26 mouse cellular contexts compared by ENCODE assay signal in genomic region chr6:53942190-53942831, GRCm38 (mm10). TPM values are rescaled to one million over a fixed set of nuclear protein-coding genes. Genes with fewer than 3 reads are reported as not detected.
DNase-seq lines count a peak whose midpoint lies in the region; ATAC-seq and TF ChIP-seq lines count a peak whose summit lies in the region.
"Had no signal": no experiment of that assay in that cellular context is flagged by ENCODE, and none has a peak within 500 bp of the region (broad histone marks: within the 10 kb centered on the region; RNA-seq: fewer than 3 reads in every experiment).

No protein-coding gene starts in this region.

- no peak for TF ChIP-seq CTCF in kidney, postnatal 0 days (IDR thresholded peaks at IDR 0.05; ENCODE audit: low read depth)

- peaks cover 3% of the 10 kb centered on the region; the same call in 1 of the 2 replicates for H3K4me1 ChIP-seq in kidney, postnatal 0 days (replicated peaks; ENCODE audit: insufficient read depth, low read length)
- peaks cover 37% of the 10 kb centered on the region for H3K4me1 ChIP-seq in embryonic facial prominence, embryonic 14.5 days (ENCODE audit: control insufficient read depth, insufficient read depth, low read length)
- peaks cover 56% of the 10 kb centered on the region for H3K4me1 ChIP-seq in limb, embryonic 12.5 days (replicated peaks)
- H3K4me1 ChIP-seq in limb, embryonic 15.5 days = peaks cover 54% of the 10 kb centered on the region

- no peaks in the 10 kb centered on the region for H3K9me3 ChIP-seq in kidney, postnatal 0 days (replicated peaks; ENCODE audit: low read length)
- no peaks in the 10 kb centered on the region for H3K9me3 ChIP-seq in embryonic facial prominence, embryonic 14.5 days (ENCODE audit: control insufficient read depth, low read length)
- no peaks in the 10 kb centered on the region for H3K9me3 ChIP-seq in limb, embryonic 12.5 days
- no peaks in the 10 kb centered on the region for H3K9me3 ChIP-seq in limb, embryonic 15.5 days
- H3K9me3 ChIP-seq: embryonic facial prominence, embryonic 12.5 days; forebrain, embryonic 12.5 days; forebrain, embryonic 15.5 days; heart, embryonic 10.5 days; heart, embryonic 13.5 days had no signal

- H3K9ac ChIP-seq in kidney, postnatal 0 days (ENCODE audit: low read depth, low read length) = no peak overlapping the region
- no peak overlapping the region for H3K9ac ChIP-seq in embryonic facial prominence, embryonic 14.5 days (ENCODE audit: low read depth, low read length)
- H3K9ac ChIP-seq in limb, embryonic 12.5 days (replicated peaks) = no peak overlapping the region
- no peak overlapping the region for H3K9ac ChIP-seq in limb, embryonic 15.5 days
- H3K9ac ChIP-seq: embryonic facial prominence, embryonic 12.5 days; forebrain, embryonic 12.5 days; forebrain, embryonic 15.5 days; heart, embryonic 13.5 days; hindbrain, embryonic 14.5 days had no signal

- DNase-seq in kidney, postnatal 0 days (ENCODE audit: low spot score) = peak; percentile 66
- no peak for DNase-seq in kidney, adult 9 months
- DNase-seq in embryonic facial prominence, embryonic 14.5 days (ENCODE audit: low spot score) = no peak
- no peak for DNase-seq in right cerebral cortex, postnatal 25 days
- DNase-seq in cerebellum, adult 11-12 months = no peak
- DNase-seq: adrenal gland, adult 2 months; adrenal gland, postnatal 14 days; cerebellum, adult 11 months; cerebellum, adult 9-10 months; cerebellum, postnatal 14 days; gastrocnemius, postnatal 36 days; heart, adult 2 months; heart, postnatal 14 days; heart, postnatal 4 days had no signal

- H3K36me3 ChIP-seq in kidney, postnatal 0 days (ENCODE audit: insufficient read depth, low read length) = no peaks in the 10 kb centered on the region
- H3K36me3 ChIP-seq in embryonic facial prominence, embryonic 14.5 days (ENCODE audit: control insufficient read depth, insufficient read depth, low read length) = no peaks in the 10 kb centered on the region
- H3K36me3 ChIP-seq in limb, embryonic 12.5 days = no peaks in the 10 kb centered on the region
- no peaks in the 10 kb centered on the region for H3K36me3 ChIP-seq in limb, embryonic 15.5 days
- H3K36me3 ChIP-seq: embryonic facial prominence, embryonic 12.5 days; forebrain, embryonic 12.5 days; forebrain, embryonic 15.5 days; heart, embryonic 10.5 days; heart, embryonic 13.5 days had no signal

- no peaks in the 10 kb centered on the region for H3K27me3 ChIP-seq in kidney, postnatal 0 days (ENCODE audit: insufficient read depth, low read length)
- H3K27me3 ChIP-seq in embryonic facial prominence, embryonic 14.5 days (replicated peaks; ENCODE audit: control insufficient read depth, insufficient read depth, low read length) = no peaks in the 10 kb centered on the region
- H3K27me3 ChIP-seq in limb, embryonic 12.5 days = no peaks in the 10 kb centered on the region
- H3K27me3 ChIP-seq in limb, embryonic 15.5 days = no peaks in the 10 kb centered on the region
- H3K27me3 ChIP-seq: embryonic facial prominence, embryonic 12.5 days; forebrain, embryonic 15.5 days; heart, embryonic 13.5 days had no signal

- ATAC-seq in kidney, postnatal 0 days (replicated peaks; ENCODE audit: low FRiP score, low read depth) = no peak
- peak; percentile 57; the same call in 1 of the 2 replicates for ATAC-seq in embryonic facial prominence, embryonic 14.5 days (ENCODE audit: low read depth)
- no peak for ATAC-seq in limb, embryonic 12.5 days (ENCODE audit: insufficient number of reproducible peaks, insufficient read depth, low FRiP score, low TSS enrichment, low read depth)
- peak; percentile 78 for ATAC-seq in limb, embryonic 15.5 days (ENCODE audit: insufficient number of reproducible peaks, low FRiP score, low TSS enrichment, low read depth)
- ATAC-seq: CD4-positive, CD25-positive, alpha-beta regulatory T cell, adult 4 months; forebrain, embryonic 15.5 days had no signal

- 26% methylated on average over 7 of the region's 7 CpGs for WGBS in kidney, postnatal 0 days
- 46% methylated on average over 7 of the region's 7 CpGs for WGBS in embryonic facial prominence, embryonic 14.5 days
- WGBS in limb, embryonic 12.5 days = 23% methylated on average over 7 of the region's 7 CpGs
- 24% methylated on average over 7 of the region's 7 CpGs for WGBS in limb, embryonic 15.5 days

- no peak overlapping the region for H3K4me3 ChIP-seq in kidney, postnatal 0 days (replicated peaks; ENCODE audit: low read depth, low read length)
- H3K4me3 ChIP-seq in embryonic facial prominence, embryonic 14.5 days (ENCODE audit: low read depth, low read length) = no peak overlapping the region
- H3K4me3 ChIP-seq in limb, embryonic 12.5 days (replicated peaks) = no peak overlapping the region
- no peak overlapping the region for H3K4me3 ChIP-seq in limb, embryonic 15.5 days
- H3K4me3 ChIP-seq: embryonic facial prominence, embryonic 12.5 days; erythroblast, embryonic 14.5 days; forebrain, embryonic 12.5 days; forebrain, embryonic 15.5 days; heart, adult 2 months; heart, embryonic 10.5 days; heart, embryonic 13.5 days had no signal

- H3K27ac ChIP-seq in kidney, postnatal 0 days = 0 out of 2 replicates have a peak overlapping the region, but pooled peaks have one; percentile 2
- H3K27ac ChIP-seq in embryonic facial prominence, embryonic 14.5 days (replicated peaks; ENCODE audit: low read depth, low read length) = no peak overlapping the region
- peak overlapping the region; percentile 72 for H3K27ac ChIP-seq in limb, embryonic 12.5 days
- H3K27ac ChIP-seq in limb, embryonic 15.5 days = peak overlapping the region; percentile 63
- H3K27ac ChIP-seq: forebrain, embryonic 12.5 days; forebrain, embryonic 15.5 days; heart, adult 2 months; heart, embryonic 10.5 days; heart, embryonic 13.5 days; hindbrain, embryonic 14.5 days had no signal

- no peak overlapping the region for H3K4me2 ChIP-seq in kidney, postnatal 0 days (ENCODE audit: low read length)
- no peak overlapping the region for H3K4me2 ChIP-seq in embryonic facial prominence, embryonic 14.5 days (ENCODE audit: low read depth, low read length)
- no peak overlapping the region for H3K4me2 ChIP-seq in limb, embryonic 12.5 days
- H3K4me2 ChIP-seq in limb, embryonic 15.5 days = 0 out of 2 replicates have a peak overlapping the region, but pooled peaks have one; percentile 1
- H3K4me2 ChIP-seq: embryonic facial prominence, embryonic 12.5 days; forebrain, embryonic 12.5 days; forebrain, embryonic 15.5 days; heart, embryonic 13.5 days; hindbrain, embryonic 14.5 days had no signal

RNA-seq across cellular contexts. Expression of gene Cpvl, which starts 36.2 kb away (rescaled TPM):
- polyA plus RNA-seq in kidney, postnatal 0 days (2015; fragmentation: Nextera tagmentation; extraction: Ambion mirVana) = 0.50 and 0.59 TPM in 2 replicates
- not detected in 2 replicates for polyA plus RNA-seq in embryonic facial prominence, embryonic 14.5 days (2014; fragmentation: Nextera tagmentation; extraction: Ambion mirVana)
- polyA plus RNA-seq in limb, embryonic 12.5 days (2016; fragmentation: Nextera tagmentation; extraction: Ambion mirVana) = 0.14 and 0.42 TPM in 2 replicates
- 0.19 and 0.41 TPM in 2 replicates for polyA plus RNA-seq in limb, embryonic 15.5 days (2015; fragmentation: Nextera tagmentation; extraction: Ambion mirVana)
- polyA plus RNA-seq: adrenal gland, adult 2 months; C2C12; CD4-positive, CD25-positive, alpha-beta regulatory T cell, adult 4 months; embryonic facial prominence, embryonic 12.5 days; erythroblast, embryonic 14.5 days; forebrain, embryonic 12.5 days; forebrain, embryonic 15.5 days; heart, adult 2 months; heart, embryonic 10.5 days; heart, embryonic 13.5 days; heart, embryonic 16.5 days; hindbrain, embryonic 14.5 days had no signal

Comparison
In these comparisons a context has a peak if more than half of its experiments do, and no peak if none do; other contexts are left out.
1. ATAC-seq: peak in embryonic facial prominence, embryonic 14.5 days (single experiment) and limb, embryonic 15.5 days (single experiment); none in kidney, postnatal 0 days (single experiment) and limb, embryonic 12.5 days (single experiment).